Mouse (Mus musculus) T-helper 1 cell (primary cell): ENCODE measurements around the gene Hs6st3.
"Not testable (repeated sequence)": the region's sequence is repeated elsewhere in the genome, so short reads cannot be mapped to it uniquely, and the experiment has no call there.

ENCODE experiments used
- in situ Hi-C: fragments of 300-600 bp; cut with MboI, MseI; formaldehyde crosslinking; loops from one replicate; pipeline ENCODE4 v1.15.1; 2025; ENCODE audit warnings: high pct_unique_total_duplicates

Gene Hs6st3

DNA sequence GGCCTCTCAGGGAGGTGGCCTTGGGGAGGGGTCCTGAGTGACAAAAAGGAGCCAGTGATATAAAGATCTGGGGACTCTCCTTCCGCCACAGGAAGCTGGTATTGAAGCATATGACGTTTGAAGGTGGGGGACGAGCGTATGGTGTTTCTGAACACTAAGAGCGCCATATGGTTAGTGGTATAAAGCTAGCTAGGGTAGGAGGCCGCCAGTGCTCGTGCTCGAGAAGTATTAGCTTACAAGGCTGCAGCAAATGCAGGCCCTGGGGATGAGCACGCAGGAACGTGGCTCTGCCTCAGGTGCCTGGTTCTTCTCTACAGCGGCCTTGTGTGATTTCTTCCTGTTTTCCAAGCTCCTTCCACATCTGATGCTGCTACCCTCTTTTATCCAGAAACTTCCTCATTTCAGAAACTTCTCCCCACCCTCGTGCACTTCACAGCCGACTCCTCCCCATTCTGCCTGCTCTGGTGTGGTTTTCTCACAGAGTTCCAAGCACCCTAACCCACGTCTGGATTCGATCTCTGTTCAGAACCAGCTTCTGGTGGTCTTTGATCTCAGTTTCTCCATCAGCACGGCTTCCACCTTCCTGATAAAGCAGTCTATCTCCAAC lies 110.0 kb downstream of the Hs6st3 start:
- in situ Hi-C loops: no loop called here

DNA sequence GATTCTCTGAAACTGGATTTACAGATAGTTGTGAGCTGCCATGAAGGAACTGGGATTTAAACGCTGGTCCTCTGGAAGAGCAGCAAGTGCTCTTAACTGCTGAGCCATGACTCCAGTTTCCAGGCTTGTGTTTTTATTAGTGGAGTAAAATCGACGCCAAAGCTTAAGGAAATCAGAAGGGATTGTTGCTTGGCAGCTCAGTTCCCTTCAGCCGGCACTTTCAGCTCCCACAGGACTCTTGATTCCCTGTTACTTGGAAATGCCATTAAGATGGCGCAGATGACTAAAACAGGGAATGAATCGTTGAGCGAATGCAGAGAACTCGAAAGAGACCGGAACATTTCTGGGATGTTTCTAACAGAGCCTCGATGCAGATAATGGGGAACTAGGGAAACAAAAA lies 112.2 kb downstream of the Hs6st3 start:
- in situ Hi-C loops: no loop called here

DNA sequence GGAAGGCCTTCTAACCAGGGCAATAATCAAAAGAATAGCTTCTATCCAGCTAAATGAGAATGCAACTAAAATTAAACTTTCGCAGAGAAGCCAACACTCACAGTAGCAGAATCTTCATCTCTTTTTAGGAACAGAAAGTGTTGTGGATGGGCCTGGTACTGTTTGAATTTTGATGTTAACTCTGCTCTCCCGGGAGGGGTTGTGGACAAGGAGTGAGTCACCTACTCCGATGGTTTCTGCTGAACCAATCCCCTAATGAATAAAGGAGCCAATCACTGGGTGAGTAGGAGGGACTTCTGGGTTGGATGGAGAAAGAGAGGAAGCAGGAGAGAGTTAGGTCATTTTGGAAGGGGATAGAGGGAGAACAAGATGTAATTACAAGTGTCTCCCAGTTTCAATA lies 117.3 kb downstream of the Hs6st3 start:
- in situ Hi-C loops: no loop called here

DNA sequence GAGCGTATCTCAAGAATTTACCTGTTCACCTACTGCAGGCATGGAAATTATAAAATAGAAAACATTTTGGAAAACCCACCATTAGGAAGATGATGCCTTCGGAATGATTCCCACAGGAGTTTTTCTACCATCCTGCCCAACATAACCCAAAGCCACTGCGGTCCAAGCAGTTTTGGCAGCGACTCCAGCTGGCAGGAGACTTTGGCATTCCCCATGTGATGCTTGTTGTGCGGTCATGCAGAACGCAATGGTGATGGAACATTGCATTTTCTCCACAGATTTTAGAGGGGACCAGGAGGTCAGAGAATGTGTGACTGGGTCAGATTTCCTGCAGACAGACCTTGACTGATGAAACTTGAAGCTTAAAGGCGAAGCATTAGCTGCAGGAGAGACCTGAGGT lies 118.9 kb downstream of the Hs6st3 start:
- in situ Hi-C loops: no loop called here

DNA sequence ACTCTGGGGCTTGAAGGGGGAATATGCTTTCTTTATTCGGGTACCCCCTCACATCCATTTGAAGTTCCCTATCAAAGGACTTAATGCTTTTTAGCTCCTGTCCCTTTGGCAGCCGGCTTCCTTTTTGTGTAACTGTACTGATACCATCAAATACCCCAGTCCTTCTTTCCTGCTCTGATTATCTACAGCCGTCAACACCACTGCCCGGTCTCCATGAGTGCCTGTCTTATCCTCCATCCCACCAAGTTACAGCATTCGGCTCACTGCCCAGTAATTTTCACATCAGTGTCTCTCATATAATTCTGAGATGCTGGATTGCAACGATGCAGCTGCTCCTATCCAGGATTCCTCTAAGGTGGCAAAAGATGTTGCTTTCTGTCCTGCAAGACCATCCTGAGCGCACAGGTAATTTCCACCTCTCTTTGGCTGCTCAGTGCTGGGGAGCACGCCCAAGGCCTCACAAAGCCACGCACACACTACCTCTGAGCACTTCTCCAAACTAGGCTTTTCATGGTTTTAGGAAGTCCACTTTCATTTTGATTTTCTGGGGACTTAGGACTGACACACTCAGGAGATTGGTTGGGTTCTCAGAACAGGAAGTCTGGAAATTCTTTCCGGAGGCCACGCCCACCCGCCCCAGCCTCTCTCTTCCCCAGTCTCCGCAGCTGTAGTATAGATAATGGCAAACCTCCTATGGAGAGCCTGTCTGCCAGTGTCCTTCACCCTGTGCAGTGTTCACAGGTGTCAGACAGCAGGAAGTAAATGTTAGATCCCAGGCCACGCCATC lies 122.2 kb downstream of the Hs6st3 start:
- in situ Hi-C loops: no loop called here

DNA sequence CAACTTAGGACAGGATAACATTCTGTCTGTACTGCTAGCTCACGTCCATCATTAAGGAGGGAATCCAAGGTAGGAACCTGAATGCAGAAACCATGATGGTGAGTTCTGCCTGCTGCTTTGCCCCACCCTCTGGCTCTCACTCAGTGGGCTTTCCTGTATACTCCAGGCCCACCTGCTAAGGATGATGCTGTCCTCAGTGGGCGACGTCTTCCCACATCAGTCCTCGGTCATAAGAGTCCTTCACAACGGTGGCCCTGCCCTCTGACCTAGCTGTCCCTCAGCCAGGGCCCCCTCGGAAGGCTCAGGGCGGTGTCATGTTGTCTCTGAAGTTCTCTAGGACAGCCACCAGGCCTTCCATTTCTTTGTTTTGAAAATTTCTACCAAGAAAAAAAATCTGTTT lies 128.2 kb downstream of the Hs6st3 start:
- in situ Hi-C loops: no loop called here

DNA sequence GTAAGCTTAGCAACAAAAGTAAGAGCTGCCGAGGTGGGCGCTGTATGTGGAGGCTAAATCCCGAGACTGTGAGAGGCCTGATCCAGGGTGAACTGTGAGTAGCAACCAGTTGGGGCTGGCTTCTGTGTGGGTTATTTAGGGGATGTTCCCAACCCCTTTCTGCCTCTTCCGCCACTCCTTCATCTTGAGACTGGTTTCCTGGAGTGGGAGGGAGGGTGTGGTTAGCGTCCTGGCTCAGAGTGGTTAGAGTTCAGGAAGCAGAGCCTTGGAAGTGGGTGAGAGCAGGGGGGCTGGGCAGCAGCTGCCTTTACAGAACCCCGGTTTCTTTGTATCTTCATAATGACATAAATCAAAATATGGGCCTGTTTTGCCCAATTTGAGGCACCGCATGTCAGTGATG lies 134.9 kb downstream of the Hs6st3 start:
- in situ Hi-C loops: no loop called here

DNA sequence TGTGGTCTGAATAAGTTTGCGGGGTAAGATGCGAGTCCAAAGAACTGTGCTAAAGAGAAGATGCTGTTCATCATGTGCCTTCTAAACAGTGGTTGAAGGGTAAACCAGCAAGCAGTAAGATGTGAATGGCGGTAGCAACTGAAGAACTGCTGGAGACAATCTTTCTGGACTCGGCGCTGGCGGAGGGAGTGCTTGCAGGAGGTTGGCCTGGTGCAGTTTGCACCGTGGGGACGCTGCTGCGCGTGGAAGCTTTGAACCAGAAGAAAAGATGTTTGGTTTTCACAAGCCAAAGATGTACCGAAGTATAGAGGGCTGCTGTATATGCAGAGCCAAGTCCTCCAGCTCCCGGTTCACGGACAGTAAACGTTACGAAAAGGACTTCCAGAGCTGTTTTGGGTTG lies 140.0 kb downstream of the Hs6st3 start:
- in situ Hi-C loops: not testable (repeated sequence)

DNA sequence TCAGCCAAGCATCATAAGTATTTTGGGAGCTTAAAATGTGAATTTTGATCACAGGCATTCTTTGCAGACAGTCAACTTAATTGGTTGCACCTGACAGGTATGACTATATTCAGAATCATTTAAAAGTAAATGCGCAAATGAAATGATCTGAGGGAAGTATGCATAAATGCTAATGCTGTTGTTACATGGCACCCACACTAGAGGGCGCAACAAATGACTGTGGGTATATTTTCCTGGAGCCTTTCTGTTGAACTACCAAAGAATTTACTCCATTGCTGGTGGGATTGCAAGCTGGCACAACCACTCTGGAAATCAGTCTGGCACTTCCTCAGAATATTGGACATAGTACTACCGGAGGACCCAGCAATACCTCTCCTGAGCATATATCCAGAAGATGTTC lies 145.8 kb downstream of the Hs6st3 start:
- in situ Hi-C loops: no loop called here

DNA sequence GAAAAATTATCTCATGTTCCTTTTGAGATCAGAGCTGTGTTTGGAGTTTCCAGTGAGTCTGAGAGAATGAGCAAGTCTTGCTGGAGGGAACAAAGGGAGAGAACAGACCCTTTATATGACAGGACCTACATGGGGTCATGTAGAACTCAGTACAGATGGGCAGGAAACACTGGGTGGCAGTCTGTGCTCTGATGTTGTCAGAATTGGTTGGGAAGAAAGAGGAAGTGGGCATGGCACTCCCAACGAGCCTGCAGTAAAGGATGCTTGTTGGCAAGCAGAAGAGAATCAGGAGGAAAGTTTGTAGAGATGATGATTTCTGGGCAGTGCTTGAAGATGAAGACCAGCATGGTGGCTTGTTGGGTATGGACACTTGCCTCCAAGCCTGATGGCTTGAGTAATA lies 151.5 kb downstream of the Hs6st3 start:
- in situ Hi-C loops: no loop called here

DNA sequence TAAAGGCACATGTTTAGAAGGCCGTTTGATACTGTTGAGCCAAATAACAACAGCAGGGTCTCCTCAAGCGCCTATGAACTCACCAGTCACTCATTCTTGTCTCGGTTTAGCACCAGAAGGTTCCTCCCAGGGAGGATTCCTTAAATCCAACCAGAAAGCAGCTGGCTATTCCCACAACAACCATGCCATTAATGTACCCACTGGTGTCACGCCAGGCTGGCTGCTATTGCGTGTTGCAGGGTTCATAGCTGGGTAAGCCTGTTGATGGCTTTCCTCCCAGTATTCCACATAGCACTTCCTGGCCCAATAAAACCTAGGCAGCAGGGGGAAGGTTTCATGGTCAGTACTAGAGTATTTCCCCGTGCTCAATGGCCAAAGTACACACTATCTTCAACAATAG lies 155.9 kb downstream of the Hs6st3 start:
- in situ Hi-C loops: no loop called here

DNA sequence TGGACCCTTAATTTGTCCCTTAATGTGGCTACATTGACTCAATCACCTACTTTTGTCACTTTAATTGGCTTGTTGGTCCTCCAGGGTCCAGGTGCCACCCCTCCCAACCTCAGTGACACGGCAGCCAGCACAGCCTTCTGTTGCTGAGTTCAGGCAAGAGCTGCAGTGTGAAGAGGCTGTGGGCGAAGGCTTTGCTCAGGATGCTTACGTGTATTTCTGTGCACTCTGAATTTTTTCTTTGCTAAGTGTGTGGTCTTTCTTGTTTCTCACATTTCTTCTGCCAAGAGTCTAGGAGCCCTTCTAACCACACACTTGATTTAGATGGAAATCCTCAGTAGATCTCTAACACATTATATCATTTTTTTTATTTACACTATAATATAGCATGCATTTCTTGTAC lies 168.3 kb downstream of the Hs6st3 start:
- in situ Hi-C loops: no loop called here

DNA sequence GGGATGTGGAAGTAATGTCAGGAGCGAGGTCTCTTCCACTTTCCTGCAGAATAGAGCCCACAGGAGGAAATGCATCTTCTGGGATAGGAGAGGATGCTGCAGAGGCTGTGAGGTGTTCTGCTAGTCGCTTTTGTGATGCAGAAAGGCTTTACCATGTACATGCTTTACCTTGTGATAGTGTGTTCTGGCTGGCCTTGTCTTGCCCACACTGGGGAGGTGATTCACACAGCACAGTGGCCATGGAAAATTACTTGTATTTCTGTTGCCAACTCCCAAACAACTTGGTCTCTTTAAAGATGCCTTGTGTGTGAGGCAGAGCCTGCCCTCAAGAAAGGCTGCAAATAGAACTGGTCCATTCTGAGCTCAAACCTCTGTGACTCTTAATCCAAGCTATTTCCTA lies 180.2 kb downstream of the Hs6st3 start:
- in situ Hi-C loops: no loop called here

DNA sequence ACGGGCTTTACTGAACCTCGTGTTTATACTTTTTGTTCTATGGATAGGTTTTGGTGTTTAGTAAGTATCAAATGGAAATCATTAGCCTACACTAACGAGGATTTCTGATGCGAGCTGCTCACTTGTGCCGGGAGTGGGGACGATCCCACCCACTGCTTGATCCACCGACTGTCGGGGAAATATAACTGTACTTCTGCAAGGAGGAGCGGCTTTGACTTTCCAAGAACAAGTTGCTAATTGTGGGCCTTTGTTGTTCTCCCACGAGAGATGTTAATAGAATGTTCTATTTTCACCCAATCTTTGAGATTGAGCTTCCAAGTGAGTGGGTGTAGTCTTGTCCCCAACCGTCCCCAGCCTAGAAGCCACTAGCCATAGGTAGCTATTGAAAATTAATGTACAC lies 209.1 kb downstream of the Hs6st3 start:
- in situ Hi-C loops: no loop called here

DNA sequence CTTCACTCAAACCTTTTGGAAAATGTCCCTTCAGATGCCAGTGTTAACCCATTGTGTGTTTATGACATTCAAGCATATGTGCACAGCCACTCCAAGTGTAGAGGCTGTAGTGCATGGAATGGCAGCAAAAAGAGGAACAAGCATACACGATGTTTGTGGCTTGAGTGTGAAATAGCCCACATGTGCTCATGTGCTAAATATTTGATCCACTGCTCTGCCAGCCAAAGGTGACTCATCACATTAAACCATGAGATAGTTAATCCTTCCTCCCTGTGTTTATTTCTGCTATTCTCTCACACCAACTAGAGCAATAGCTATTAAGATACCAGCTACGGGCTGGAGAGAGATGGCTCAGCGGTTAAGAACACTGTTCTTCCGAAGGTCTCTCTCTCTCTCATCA lies 223.3 kb downstream of the Hs6st3 start:
- in situ Hi-C loops: no loop called here

DNA sequence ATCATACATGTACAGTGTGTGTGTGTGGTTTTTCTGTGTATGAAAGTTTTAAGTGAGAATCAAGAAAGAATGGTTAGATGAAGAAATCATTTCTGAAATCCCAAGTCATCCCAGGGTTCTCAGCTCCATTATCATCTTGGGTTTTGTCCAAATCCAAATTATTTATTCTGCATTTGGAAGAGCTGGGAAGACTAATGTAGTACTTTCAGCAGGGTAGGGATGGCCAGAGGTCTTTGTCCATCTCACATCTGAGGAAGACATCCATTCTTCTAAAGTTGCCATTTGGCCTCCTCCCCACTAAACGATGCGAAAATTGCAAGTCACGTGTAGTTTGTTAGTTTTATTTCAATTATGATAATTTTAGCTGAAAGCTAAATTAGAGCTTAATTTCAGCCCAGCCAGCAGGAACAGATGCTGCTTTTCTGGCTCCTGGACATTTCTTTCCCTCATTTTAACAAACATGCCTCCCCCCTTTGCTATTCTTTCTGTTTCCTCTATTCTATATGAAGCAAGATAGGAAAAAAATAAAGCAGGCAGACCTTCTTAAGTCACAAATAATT lies 229.8 kb downstream of the Hs6st3 start:
- in situ Hi-C loops: no loop called here

DNA sequence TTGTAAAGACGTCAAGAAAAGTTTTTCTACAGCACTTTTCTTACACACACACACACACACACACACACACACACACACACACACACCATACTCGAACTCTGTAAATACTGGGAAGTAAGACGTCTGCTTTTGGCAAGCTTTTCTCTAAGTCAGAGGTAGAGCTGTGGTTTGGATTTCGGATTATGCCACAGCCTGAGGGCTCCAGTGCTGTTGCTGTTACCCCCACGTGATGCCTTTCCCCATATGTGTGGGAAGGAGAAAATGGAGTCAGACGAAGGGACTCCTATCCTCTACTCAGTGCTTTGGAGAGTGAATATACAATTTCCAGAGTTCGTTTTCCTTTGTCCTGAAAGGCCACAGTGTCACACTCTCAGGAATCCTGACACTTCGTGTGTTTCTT lies 231.1 kb downstream of the Hs6st3 start:
- in situ Hi-C loops: no loop called here

DNA sequence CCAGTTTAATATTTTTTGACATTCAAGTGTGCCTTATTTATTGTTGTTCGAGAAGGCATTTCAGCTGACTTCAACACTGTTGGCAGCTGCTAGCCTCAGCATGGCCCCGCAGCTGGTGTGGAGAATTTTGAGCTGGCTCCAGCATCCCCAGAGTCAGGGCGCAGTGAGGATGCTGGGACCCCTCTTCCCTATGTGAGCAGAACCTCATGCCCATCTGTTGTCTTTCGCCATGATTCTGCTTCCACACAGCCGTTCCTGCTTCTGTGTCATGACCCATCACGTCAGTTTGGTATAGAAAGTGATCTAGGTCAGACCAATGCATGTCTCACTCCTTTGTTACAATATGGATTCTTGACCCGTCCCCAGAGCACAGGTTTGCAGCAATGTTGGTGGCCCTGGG lies 231.9 kb downstream of the Hs6st3 start:
- in situ Hi-C loops: no loop called here

DNA sequence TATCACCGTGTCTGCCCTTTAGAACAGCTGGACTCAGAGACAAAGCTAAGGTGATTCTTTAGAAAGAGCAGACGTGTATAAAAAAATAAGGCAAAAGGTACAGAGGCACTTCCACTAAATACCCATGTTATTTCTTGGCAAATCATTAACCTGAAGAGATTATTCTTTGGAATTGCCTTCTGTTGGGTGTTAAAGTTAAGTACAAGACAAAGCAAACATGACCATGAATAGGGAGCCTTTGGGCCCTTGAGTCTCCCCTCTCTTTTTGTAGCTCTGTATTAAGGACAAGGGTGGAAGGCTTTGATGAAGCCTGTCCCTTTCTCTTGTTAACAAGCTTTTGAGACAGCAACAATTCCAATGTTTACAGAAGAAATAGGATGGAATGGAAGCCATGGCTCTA lies 241.2 kb downstream of the Hs6st3 start:
- in situ Hi-C loops: no loop called here

DNA sequence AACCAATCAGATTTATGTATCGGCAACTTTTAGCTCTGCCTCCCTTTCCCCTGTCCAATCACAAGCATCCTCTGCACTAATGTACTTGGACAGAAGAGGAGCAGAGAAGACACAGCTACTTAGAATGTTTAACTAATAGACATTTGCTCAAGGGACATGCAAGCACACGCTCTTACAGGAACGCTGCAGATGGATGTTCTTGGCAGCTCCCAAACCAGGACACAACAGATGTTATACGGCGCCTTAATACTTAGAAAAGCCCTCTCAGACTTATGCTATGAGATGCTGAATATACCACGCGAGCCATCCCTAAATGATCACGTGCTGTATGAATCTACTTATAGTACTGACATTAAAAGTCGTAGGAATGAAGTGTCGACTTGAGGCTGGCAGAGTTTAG lies 263.5 kb downstream of the Hs6st3 start:
- in situ Hi-C loops: no loop called here

DNA sequence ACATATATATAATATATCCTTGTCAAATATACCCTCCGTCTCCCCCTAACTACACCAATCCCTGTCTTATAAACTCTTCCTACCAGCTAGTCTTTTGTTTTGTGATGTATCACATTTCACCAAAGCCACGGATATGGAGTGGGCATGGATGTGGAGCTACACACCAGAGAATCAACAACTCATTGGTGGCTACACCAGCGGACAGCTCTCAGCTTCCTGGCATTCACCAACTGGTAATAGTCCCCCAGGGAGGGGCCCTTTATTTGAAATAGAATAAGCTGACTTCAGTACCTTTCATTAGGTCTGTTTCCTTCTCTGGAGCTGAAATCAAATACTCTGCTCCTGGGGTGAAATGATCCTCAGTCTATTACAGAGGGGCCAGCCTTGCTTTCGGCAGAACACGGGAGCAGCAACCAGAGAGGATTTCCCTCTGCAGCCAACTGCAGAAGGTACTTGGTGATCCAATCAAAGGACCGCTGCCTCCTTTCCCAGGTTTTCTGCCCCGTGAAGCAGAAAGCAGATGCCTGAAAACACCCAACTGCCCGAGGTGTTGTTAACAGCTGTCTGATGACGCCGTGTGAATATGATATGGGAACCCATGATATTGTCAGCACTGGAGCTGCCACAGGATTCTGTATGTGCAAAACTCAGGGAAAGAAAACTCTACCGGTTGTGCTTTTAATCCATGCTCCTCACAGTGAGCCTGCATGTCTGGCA lies 271.4 kb downstream of the Hs6st3 start:
- in situ Hi-C loops: no loop called here

DNA sequence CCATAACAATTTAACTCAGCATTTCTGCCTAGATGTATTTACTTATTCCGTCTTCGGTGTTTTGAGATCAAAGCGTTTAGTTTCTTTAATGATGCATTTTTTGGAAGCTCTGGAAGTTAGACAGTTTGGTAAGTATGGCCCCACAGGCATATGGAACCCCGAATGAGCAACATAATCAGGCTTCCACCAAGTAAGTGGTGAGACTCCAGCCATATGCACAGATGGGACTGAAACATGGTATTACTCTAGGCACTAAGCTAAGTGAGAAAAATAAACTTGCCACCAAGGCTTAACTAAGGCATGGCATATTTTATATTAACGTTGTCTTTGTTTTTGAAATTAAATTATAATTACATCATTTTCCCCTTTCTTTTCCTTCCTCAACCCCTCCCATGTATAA lies 284.8 kb downstream of the Hs6st3 start:
- in situ Hi-C loops: no loop called here

DNA sequence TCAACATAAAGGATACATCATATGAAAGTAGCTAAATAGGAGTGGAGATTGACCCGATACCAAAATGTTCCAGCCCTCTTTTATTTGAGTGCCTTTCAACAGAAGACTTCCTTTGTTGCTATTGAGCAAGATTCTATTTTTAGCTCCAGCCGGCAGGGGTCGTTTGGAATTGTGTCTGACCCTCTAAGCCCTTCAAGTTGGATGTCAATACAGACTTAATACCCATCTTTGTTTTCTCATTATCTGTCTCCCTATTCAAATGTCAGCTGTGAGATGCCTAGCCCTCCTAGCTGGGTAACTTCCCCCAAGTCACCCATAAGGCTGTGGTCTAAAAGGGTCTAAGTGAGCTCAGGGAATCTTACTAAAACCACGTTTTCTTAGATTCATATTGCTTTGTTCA lies 312.3 kb downstream of the Hs6st3 start:
- in situ Hi-C loops: no loop called here
